In genomic region chr11:30267036-30267891, GRCm38 (mm10) we compare ENCODE assay signal across 8 mouse cellular contexts. TPM values are rescaled to one million over a fixed set of nuclear protein-coding genes. Genes with fewer than 3 reads are reported as not detected.
DNase-seq lines count a peak whose midpoint lies in the region; ATAC-seq and TF ChIP-seq lines count a peak whose summit lies in the region.

No protein-coding gene starts in this region.

- H3K36me3 ChIP-seq in ES-E14 (ENCODE audit: control insufficient read depth, insufficient read depth, low read length, poor library complexity, severe bottlenecking) = no peaks in the 10 kb centered on the region
- H3K36me3 ChIP-seq in forebrain, postnatal 0 days (ENCODE audit: insufficient read depth) = no peaks in the 10 kb centered on the region
- no peaks in the 10 kb centered on the region for H3K36me3 ChIP-seq in lung, embryonic 15.5 days

- no peak for TF ChIP-seq CTCF in forebrain, postnatal 0 days (IDR thresholded peaks at IDR 0.05; ENCODE audit: low read depth)

- H3K9ac ChIP-seq in ES-E14 (ENCODE audit: insufficient read depth, low read depth, low read length, poor library complexity, severe bottlenecking) = peak overlapping the region; percentile 75
- H3K9ac ChIP-seq in forebrain, postnatal 0 days = peak overlapping the region; percentile 98
- peak overlapping the region; percentile 95 for H3K9ac ChIP-seq in lung, embryonic 15.5 days

- ATAC-seq in forebrain, postnatal 0 days = peak; percentile 69
- ATAC-seq in hematopoietic stem cell, adult 5-6 weeks (replicated peaks in 1 of 2; ENCODE audit: insufficient read depth in 1 of 2, low FRiP score in 2 of 2, low TSS enrichment in 1 of 2, low read depth in 1 of 2, poor library complexity in 2 of 2, severe bottlenecking in 2 of 2) = peak; percentile 66 to 74
- peak; percentile 76 for ATAC-seq in lung, embryonic 15.5 days (ENCODE audit: borderline replicate concordance, extremely low read depth, low FRiP score, low TSS enrichment)

- peak; percentile 34 for DNase-seq in ES-E14 (ENCODE audit: low read depth, low spot score)
- DNase-seq in cerebellum, adult 11-12 months = peak; percentile 80
- peak; percentile 82 for DNase-seq in forebrain, postnatal 0 days
- peak; percentile 64 to 75 for DNase-seq in layer of hippocampus, postnatal 10 days (ENCODE audit: low spot score in 2 of 2)
- peak; percentile 57 for DNase-seq in ovary, postnatal 36 days (ENCODE audit: low spot score)
- DNase-seq in urinary bladder, postnatal 14 days (ENCODE audit: low spot score) = peak; percentile 50

- peak overlapping the region; percentile 75 for H3K4me2 ChIP-seq in forebrain, postnatal 0 days (ENCODE audit: low read depth)
- peak overlapping the region; percentile 76 for H3K4me2 ChIP-seq in lung, embryonic 15.5 days

- no peaks in the 10 kb centered on the region for H3K9me3 ChIP-seq in ES-E14 (ENCODE audit: control insufficient read depth, insufficient read depth, low read depth, low read length)
- no peaks in the 10 kb centered on the region for H3K9me3 ChIP-seq in forebrain, postnatal 0 days (ENCODE audit: low read length)
- no peaks in the 10 kb centered on the region for H3K9me3 ChIP-seq in lung, embryonic 15.5 days

- H3K4me3 ChIP-seq in ES-E14 (ENCODE audit: insufficient read depth in 1 of 2, low read depth in 1 of 2, low read length in 2 of 2, poor library complexity in 1 of 2, severe bottlenecking in 1 of 2) = peak overlapping the region; percentile 91 to 96
- peak overlapping the region; percentile 99 for H3K4me3 ChIP-seq in forebrain, postnatal 0 days (ENCODE audit: low read depth, low read length)
- H3K4me3 ChIP-seq in lung, embryonic 15.5 days = peak overlapping the region; percentile 99

- WGBS in forebrain, postnatal 0 days = 3% methylated on average over 64 of the region's 69 CpGs
- 1% methylated on average over 55 of the region's 69 CpGs for WGBS in lung, embryonic 15.5 days

- H3K27me3 ChIP-seq in forebrain, postnatal 0 days (ENCODE audit: insufficient read depth, low read length) = no peaks in the 10 kb centered on the region
- H3K27me3 ChIP-seq in lung, embryonic 15.5 days = no peaks in the 10 kb centered on the region

- peaks cover 0 to 3% of the 10 kb centered on the region in 2 experiments; a peak in 2 of 4 replicates for H3K4me1 ChIP-seq in ES-E14 (ENCODE audit: control insufficient read depth in 2 of 2, insufficient read depth in 2 of 2, low read length in 2 of 2, poor library complexity in 1 of 2)
- peaks cover 8% of the 10 kb centered on the region; the same call in 1 of the 2 replicates for H3K4me1 ChIP-seq in forebrain, postnatal 0 days (ENCODE audit: insufficient read depth)
- H3K4me1 ChIP-seq in lung, embryonic 15.5 days = peaks cover 30% of the 10 kb centered on the region

- in situ Hi-C loops in ES-E14 (cut with MboI; ENCODE audit: low sequenced_read_pairs in 2 of 2, unreplicated experiment in 2 of 2) = no loop called here

- H3K27ac ChIP-seq in ES-E14 (ENCODE audit: insufficient read depth, low read depth, low read length, poor library complexity, severe bottlenecking) = 0 out of 2 replicates have a peak overlapping the region, but pooled peaks have one; percentile 20
- peak overlapping the region; percentile 97 for H3K27ac ChIP-seq in forebrain, postnatal 0 days (ENCODE audit: low read depth, low read length)
- peak overlapping the region; percentile 99 for H3K27ac ChIP-seq in lung, embryonic 15.5 days

TF ChIP-seq in ES-E14, 5 proteins besides CTCF, POLR2A, EP300 and RAD21:
- TF ChIP-seq CHD2 (IDR thresholded peaks at IDR 0.05; ENCODE audit: low read depth, low read length) (no peak), HCFC1 (IDR thresholded peaks at IDR 0.05; ENCODE audit: borderline replicate concordance, insufficient read depth, low read length) (no peak), ZC3H11A (IDR thresholded peaks at IDR 0.05; ENCODE audit: borderline replicate concordance, low read depth, low read length) (no peak), ZNF384 (IDR thresholded peaks at IDR 0.05; ENCODE audit: low read depth, low read length) (no peak), MAFK (IDR thresholded peaks at IDR 0.05; ENCODE audit: insufficient read depth, low read depth, low read length) (no peak)

RNA-seq across cellular contexts. Expression of gene Sptbn1, which starts 0.7 kb away (rescaled TPM):
- 243 and 283 TPM in 2 replicates for total RNA-seq in ES-E14 (2012; rRNA removed)
- 289 and 328 TPM in 2 replicates for total RNA-seq in forebrain, postnatal 0 days (2014; rRNA removed)
- polyA plus RNA-seq in forebrain, postnatal 0 days (2015; fragmentation: Nextera tagmentation; extraction: Ambion mirVana) = 108 and 150 TPM in 2 replicates
- total RNA-seq in hematopoietic stem cell, adult 5-6 weeks (2017) = 173 and 207 TPM in 2 replicates
- 100 to 1,000 TPM; 682 to 697 TPM for total RNA-seq in layer of hippocampus, postnatal 10 days (2021)
- 155 and 163 TPM in 2 replicates for polyA plus RNA-seq in lung, embryonic 15.5 days (2015; fragmentation: Nextera tagmentation; extraction: Ambion mirVana)

Comparison
In these comparisons a context has a peak if more than half of its experiments do, and no peak if none do; other contexts are left out.
1. Peak in every context shown above with its lines: DNase-seq, ATAC-seq, H3K4me3 ChIP-seq and H3K27ac ChIP-seq.
2. H3K27ac ChIP-seq: peak in every context shown above with its lines; median percentile 99 in lung, embryonic 15.5 days; 97 in forebrain, postnatal 0 days; 20 in ES-E14.